Mouse (Mus musculus) megakaryocyte-erythroid progenitor cell, adult 5-6 weeks (primary cell): ENCODE measurements at regions not wholly inside any gene's neighbourhood (a gene's known extent, or its start where the extent isn't known, plus 50 kb on each side); places are given as distances from the start of the nearest gene placed in this dataset.
"Not testable (repeated sequence)": the region's sequence is repeated elsewhere in the genome, so short reads cannot be mapped to it uniquely, and the experiment has no call there.

Experiments used
- ATAC-seq: replicated peaks from 2 replicates; pipeline ENCODE4 v1.8.0; 2016; ENCODE audit warnings: mild to moderate bottlenecking, inconsistent platforms; ENCODE audit not compliant: severe bottlenecking, poor library complexity, low FRiP score, low TSS enrichment

DNA sequence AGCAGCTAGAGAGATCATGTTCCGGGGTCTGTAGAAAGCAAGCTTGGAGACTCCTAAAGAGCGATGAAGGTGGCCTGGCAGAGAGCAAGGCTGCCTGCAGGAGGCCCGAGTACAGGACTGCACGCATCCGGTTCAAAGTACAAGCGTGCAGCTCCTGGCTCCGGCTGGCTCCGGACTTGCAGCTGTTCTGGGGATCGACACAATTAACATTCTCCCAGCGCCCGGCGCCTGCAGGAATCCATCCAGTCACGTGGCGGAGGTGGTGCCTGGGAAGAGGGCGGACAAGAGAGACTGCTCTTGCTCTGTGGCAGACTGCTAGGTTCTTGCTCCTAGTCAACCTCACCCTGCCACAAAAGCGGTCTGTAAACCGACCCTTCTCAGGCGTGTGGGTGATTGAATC is 86.9 kb downstream of the Bdh1 start:
- ATAC-seq, result no peak

DNA sequence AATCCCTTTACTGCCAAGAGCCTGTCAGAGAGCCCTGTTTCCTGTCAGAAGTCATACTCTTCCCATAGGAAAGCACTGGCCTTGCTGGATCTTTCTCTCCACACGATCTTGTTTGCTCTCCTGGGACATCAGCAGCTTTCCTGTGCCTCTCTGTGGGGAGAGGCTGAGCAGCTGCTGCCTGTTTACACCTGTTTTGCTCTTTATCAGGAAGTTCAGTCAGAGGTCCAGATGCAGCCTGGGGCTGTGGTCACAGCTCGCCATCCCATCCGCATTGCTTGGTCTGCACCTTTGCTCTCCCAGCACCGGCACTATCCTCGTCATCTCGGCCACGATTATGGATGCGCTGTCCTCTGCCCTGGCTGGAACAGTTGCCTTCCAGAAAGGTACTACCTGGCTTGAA is 88.0 kb downstream of the Bdh1 start:
- ATAC-seq, result no peak

DNA sequence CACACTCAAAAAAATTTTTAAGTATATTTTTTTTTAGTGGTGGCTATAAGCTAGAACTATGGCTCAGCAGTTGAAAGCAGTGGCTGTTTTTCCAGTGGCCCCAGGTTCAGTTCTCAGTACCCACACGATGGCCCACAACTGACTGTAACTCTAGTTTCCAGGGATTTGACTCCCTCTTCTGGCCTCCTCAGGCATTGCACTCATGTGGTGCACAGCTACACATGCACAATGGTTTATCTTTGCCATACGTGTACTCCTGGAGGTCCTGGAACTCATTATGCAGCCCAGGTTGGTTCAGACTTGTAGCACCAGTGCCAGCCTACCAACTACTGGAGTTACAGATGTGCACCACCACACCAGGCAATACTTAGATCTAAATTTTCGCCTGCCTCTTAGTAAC is 96.7 kb downstream of the Bdh1 start:
- no peak for ATAC-seq

DNA sequence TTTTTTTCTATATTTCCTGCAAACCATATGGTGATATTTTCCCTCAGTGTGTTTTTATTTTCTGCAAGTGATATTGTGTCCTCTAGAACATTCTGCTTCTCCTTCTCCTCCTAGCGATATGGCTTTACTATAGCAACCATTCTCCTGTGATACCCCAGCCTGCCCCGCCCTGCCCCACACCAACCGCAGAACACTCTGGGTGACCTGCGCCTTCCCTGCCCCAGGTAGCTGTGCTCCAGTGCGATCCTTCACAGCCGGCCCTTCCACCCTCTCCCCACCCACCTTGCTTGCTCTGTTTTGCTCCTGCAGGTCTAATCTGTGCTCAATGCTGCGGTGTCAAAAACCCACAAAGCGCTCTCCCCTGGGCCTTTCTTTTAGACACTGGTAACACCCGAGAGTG is 98.0 kb downstream of the Bdh1 start:
- no peak for ATAC-seq

DNA sequence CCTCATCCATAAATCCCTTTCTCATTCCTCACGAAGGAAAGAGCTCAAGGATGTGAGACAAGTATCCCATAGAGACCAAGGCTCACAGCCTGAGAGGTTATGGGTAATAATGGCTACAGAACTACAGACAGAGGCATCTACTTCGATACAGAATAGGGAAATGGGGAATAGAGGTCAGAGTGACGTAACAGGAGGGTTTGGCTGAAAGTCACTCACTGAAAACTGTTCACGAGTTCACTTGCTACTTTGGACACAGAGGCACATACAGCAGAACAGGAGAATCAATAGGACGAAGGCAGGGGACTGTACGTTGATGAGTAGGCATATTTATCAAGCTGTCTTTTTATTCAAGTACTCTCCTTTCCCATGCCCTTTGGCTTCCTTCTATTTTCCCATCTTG is 99.7 kb downstream of the Bdh1 start:
- ATAC-seq, result no peak

DNA sequence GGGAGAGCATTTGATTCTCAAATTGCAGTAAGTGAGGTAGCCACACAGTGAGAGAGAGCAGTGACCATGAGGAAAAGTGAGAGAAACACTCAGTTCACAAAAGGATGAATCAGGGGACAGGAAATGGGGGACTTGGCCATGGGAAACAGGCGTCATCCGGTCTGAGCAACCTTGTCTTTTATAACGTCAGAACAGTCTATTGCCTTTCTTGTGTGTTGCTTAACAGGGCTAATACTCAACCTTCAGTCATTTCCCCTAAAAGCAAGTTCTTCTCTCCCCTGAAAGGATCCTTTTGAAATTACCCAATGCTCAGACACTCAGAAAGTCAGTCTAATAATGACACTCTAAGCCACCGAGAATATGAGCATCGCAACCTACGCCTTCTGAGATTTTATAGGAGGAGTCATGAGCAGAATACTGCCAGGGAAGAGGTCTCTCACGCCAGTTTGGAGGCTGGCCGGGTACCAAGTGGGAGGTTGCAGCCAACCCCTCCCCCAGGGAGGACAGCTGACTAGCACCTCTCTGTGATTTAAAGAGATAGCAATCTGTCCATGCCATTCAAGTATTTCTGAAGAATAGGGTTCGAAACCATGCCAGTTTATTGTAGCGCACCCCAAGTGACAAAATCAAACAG is 104.7 kb downstream of the Bdh1 start:
- no peak for ATAC-seq

DNA sequence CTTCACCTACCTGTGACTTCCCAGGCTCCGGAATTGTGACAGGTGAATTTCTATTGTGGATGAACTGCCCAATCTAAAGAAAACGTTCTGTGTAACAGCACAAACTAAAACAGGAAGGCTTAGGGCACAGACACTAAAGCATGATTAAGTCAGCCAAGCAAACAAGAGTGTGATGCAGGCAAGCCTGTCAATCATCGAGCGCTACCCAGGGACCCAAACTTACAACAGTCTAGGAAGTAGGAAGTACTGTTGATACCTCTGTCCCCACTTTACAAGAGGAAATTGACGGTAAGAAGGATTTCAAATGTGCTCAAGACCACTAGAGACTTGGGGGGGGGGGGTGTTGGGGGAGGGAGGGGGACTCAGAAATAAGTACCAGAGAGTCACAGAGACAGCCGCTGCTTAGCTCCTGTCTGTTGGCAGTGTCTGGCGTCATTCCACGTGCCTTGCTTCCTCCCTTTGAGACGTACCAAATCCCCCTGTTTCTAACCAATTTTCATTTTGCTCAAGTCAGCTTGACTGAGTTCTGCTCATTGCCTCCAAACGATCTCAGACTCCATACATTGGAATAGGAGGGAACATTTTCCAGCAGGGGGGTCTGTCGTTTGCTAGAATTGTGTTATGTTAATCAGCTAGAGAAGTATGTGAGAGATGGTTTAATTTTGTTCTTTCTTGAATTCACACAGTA is 106.7 kb downstream of the Bdh1 start:
- ATAC-seq, result no peak

DNA sequence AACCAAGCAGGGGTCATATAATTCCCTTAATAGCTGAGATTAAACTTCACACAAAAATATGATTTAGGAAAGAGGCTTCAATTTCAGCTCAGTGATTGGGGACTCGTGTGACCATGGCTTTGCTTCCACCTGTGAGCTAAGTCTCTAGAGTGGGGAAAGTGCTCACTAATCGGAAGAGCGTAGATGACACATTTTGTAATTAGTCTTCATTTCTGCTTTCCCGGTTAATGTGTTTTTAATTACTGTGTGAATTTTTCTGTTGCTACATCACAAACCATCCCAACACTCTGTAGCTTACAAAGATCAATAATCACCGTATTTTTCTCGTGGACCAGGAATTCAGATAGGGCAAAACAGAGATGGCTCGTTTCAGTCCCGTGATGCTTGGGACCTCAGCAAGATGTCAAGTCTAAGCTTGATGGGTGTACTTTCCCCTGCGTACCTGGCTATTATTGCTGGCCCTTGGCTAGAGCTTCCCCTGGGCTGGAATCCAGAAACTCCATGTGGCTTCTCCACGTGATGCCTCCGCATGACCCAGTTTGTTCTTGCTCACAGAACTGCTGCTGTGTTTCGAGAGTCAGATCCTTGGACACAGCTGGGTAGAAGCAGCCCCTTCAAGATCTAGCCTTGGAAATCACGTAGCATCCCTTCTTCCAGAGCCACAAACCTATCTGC is 107.3 kb downstream of the Bdh1 start:
- no peak for ATAC-seq

DNA sequence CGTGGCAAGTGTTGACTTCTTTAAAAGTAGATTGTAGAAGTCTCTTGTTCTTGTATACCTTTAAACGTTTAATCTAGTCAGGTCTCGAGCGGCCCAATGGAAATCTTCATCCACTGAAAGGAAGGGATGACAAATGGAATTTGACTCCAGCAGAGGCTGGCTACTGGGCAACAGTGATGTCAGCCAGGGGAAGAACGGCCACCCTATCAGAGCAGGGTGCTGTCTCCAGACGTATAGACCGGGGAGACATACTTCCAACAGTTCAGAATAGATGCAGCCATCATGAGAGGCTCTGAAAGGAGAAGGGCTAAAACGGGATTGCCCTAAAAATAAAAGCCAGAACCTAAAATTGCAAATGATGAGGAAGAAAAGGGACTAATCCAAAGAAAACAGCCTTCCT is 108.0 kb downstream of the Bdh1 start:
- ATAC-seq, result no peak

DNA sequence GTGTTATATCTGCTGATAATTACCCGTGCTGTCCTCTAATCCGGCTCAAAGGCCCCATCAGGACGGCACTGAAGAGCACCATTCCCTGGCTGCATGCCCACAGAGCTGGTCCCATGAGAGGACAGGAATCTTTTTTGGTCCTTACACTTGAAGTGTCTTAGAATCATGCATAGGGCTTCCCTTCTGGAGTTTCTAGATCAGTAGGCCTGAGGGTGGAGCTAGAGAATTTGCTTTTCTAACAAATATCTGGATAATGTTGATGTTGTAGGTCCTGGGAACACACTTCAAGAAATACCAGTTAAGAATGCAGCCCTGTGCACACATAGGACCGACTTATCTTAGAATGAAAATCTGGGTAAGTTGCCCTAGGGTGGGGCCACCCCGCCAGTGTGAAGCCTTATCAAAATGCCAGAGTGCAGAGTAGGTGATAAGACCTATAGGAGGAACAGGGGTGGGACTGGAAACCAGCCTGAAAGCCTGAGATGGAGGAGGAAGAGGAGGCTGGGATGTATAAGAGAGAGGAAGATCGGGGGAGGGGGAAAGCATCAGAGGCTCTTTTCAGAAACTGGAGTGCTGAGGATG is 111.2 kb downstream of the Bdh1 start:
- ATAC-seq, result peak; percentile 79

DNA sequence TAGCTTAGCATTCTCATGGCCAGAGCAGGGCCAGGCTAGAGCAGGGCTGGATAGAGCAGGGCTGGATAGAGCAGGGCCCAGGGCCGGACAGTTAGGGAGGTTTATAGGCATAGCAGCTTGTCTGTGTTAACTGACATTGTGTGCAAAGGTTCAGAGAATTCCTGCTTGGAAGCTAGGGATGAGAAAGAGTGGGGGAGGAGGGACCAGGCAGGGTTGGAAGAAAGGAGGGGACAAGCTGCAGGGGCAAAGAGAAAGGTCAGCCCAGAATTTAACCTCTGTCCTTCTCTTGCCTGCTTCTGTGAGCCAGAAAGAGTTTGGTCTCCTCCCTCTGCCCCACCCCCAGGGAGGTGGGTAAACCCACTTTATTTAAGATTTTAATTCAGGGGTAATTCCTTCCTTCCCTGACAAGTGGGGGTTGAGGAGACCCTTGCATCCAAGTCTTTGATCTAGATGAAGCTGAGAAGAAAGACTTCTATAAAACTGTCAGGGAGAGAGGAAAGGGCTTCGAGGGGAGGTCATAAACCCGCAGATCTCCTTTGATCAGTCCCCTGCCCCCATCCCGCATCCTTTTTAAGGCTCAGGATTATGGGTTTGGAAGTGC is 112.9 kb downstream of the Bdh1 start:
- no peak for ATAC-seq

DNA sequence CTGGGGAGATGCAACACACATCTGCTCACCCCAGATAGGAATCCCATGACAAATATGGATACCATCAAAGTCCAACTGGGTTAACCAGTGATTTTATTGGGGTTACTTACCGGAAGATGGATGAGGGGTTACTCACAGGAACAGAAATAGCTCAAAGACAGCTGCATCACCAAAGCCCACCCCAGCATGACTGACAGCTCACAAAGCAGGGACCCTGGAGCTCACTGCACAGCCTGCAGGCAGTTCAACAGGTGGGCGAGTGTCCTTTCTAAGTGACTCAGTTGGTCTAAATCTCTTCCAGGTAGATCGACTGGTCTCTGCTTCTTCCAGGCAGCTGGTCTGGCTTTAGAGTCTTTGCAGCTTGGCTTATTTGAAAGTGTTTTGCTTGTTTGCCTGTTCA is 114.2 kb downstream of the Bdh1 start:
- ATAC-seq, result no peak

DNA sequence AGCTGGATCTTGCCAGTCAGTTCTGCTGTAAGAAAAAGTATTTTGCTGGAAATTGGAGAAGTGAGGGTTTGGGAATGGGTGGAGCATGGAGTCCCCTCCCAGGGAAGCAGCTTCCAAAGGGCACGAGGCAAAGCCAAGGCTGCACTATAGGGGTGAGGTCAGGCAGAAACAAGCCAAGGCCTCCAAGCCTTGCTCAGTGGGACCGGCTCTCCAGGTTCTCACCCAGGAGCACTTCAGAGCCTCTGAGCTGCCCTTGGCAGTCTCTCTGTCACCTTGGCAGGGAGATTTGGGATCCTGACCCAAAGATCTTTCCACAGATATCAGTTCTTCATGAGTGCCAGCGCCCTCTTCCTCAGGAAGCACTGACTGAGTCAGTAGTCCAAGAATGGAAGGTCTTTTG is 116.5 kb downstream of the Bdh1 start:
- ATAC-seq, result no peak

DNA sequence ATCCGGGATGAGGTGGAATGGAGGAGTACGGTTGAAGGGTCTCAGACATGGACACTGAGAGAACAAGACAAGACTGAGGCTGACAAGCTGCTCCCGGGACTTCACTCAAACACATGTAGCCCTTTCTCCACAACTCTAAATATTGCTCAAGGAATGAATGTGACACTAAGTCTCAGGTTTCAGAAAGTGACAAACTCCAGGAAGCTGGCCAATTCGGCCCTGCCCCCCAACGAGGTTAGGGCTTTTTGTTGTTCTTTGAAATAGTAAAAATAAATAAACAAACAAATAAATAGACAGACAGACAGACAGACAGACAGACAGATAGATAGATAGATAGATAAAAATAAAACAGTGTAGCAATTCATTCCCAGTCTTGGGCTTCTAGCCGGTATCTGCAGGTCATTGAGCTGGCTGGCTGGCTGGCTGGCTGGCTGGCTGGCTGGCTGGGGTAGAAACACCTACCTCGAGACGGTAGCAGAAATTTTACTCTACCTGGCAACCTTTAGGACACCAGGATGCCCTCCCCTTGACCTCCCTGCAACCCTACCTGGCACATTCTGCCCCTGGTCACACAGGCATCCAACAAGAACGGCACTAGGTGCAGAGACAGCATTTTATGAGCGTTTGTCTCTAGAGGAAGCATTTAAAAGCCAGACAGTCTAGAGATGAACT is 119.6 kb upstream of the Dlg1 start:
- no peak for ATAC-seq

DNA sequence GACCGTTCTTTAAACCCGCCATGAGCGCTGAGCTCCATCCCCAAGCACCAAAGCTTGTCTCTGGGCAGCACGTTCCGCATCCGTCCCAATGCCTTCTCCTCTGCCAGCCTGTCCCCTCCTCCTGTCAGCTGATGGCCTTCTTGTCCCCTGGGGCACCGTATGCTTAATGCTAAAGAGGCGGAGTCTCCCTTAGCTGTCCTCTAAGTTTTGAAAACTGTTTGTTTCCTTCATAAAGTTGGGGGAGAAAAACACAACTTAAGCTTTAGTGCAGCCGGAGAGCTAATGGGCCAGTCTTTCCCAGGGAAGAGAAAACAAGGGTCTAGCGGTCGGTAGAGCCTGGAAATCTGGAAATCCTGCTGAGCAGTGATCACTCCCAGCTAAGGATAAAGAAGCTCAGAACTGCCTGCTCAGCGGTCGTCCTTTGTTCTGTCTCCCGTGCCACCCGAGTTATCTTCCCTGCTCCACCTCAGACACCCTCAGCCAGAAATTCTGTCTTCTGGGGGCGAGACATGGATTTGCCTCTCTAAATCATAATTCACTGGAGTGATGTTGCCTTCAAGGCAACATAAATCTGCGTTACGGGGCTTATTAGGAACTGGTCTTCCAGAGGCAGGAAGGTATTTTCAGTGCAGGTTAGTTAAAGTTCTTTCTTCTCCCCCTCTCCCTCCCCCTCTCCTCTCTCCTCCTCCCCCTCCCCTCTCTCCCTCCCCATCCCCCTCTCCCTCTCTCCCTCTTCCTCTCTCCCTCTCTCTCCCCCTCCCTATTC is 117.0 kb upstream of the Dlg1 start:
- no peak for ATAC-seq

DNA sequence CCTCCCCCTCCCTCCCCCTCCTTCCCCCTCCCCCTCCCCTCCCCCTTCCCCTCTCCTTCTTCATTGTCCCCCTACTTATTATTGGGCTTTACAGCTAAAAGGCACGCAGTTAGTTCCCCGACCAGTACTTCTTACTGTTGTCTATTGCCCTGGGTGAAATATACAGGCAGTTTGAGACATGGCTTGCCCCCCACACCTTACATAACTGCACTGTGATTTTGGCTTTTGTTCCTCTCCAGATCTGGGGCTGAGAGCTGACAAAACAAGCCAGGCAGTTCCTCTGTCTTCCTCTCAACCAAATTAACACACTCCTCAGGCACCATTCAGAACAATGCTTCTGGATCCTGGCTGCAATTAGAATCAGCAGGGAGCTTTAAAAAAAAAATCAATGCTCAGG is 116.4 kb upstream of the Dlg1 start:
- ATAC-seq, result no peak

DNA sequence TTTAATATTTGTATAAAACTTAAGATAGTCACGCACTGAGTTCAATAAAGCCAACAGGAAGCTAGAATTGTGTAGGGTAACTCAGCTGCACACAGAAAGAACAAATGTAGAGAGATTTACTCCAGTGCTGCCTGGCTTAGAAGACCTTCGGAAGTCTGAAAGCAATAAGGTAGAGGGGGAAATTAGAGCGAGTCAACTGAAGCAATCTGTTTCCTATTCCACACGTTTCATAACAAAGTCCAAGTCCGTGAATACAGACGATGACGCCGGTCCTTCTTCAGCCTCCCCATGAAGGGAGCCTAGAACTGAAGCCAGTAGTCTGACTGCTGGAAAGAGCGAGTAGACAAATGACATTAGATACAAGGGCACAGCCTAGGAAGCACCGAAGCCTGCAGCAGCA is 115.9 kb upstream of the Dlg1 start:
- ATAC-seq, result no peak

DNA sequence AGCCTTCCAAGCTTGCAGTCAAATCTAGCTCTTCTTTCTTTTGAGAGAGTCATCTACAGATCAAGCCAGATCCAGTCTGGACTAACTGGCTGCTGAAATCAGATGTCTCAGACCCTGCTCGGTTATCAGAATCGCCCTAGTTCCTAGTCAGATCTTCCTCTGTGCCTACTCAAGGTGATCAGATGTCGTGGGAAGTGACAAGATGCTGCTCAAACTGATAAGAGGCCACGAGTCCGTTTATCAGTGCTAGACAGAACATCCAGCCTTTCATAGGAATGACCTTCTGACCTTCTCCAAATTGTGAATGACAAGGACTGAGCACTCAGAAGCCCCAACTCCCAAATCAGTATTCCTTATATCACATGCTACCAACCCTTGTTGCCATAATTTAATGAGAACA is 113.3 kb upstream of the Dlg1 start:
- ATAC-seq, result no peak

DNA sequence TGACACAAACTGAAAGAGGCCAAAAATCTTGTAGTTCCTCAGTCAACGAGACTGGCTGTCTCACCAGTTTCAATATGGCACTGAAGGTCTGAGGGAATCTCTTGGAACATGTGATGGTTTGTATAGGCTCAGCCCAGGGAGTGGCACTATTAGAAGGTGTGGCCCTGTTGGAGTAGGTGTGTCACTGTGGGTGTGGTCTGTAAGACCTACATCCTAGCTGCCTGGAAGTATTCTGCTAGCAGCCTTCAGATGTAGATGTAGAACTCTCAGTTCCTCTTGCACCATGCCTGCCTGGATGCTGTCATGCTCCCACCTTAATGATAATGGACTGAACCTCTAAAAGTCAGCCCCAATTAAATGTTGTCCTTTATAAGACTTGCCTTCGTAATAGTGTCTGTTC is 112.7 kb upstream of the Dlg1 start:
- ATAC-seq, result not testable (repeated sequence)
